Mouse (Mus musculus) 416B (cell line): Measurements from ENCODE around the gene Phlpp1.

Source experiments
- DNase-seq: peaks from one replicate; pipeline ENCODE4 v3.0.0; 2011; ENCODE audit warnings: low read depth

The Phlpp1 gene

GRCm38 (mm10) chr1:106171241-106172220, at the start of gene Phlpp1:
TSS of gene Phlpp1 (plus strand) at chr1:106171752.
- DNase-seq = peak; percentile 100

GRCm38 (mm10) chr1:106126601-106127000, 45.0 kb upstream of the Phlpp1 start:
- no peak for DNase-seq

GRCm38 (mm10) chr1:106131697-106132349, 39.7 kb upstream of the Phlpp1 start:
- no peak for DNase-seq

- DNase-seq = no peak
Observed at GRCm38 (mm10) chr1:106132350-106132700, 39.2 kb upstream of the Phlpp1 start.

- no peak for DNase-seq
Observed at GRCm38 (mm10) chr1:106138691-106139090, 32.9 kb upstream of the Phlpp1 start.

- DNase-seq = no peak
Observed at GRCm38 (mm10) chr1:106139137-106139536, 32.4 kb upstream of the Phlpp1 start.

GRCm38 (mm10) chr1:106142010-106142409, 29.5 kb upstream of the Phlpp1 start:
- DNase-seq = no peak

GRCm38 (mm10) chr1:106144534-106144933, 27.0 kb upstream of the Phlpp1 start:
- peak; percentile 55 for DNase-seq

- no peak for DNase-seq
Observed at GRCm38 (mm10) chr1:106145055-106145454, 26.5 kb upstream of the Phlpp1 start.

- no peak for DNase-seq
Observed at GRCm38 (mm10) chr1:106145565-106146190, 25.9 kb upstream of the Phlpp1 start.

- DNase-seq = peak; percentile 72
Observed at GRCm38 (mm10) chr1:106148386-106149380, 22.9 kb upstream of the Phlpp1 start.

GRCm38 (mm10) chr1:106151846-106152245, 19.7 kb upstream of the Phlpp1 start:
- peak; percentile 97 for DNase-seq

- DNase-seq = no peak
Observed at GRCm38 (mm10) chr1:106152742-106153141, 18.8 kb upstream of the Phlpp1 start.

- DNase-seq = no peak
Observed at GRCm38 (mm10) chr1:106154590-106154989, 17.0 kb upstream of the Phlpp1 start.

- DNase-seq = no peak
Observed at GRCm38 (mm10) chr1:106155087-106155567, 16.4 kb upstream of the Phlpp1 start.

- DNase-seq = no peak
Observed at GRCm38 (mm10) chr1:106155702-106156101, 15.8 kb upstream of the Phlpp1 start.

GRCm38 (mm10) chr1:106157961-106158515, 13.5 kb upstream of the Phlpp1 start:
- DNase-seq = peak; percentile 78

- DNase-seq = no peak
Observed at GRCm38 (mm10) chr1:106159667-106160066, 11.9 kb upstream of the Phlpp1 start.

GRCm38 (mm10) chr1:106160916-106161315, 10.6 kb upstream of the Phlpp1 start:
- DNase-seq = peak; percentile 55

GRCm38 (mm10) chr1:106162581-106162980, 9.0 kb upstream of the Phlpp1 start:
- peak; percentile 60 for DNase-seq

GRCm38 (mm10) chr1:106163401-106163800, 8.2 kb upstream of the Phlpp1 start:
- DNase-seq = no peak
